Mouse (Mus musculus): Measurements from ENCODE around the gene Ppp1r9a. TPM values are rescaled to one million over a fixed set of nuclear protein-coding genes. Genes with fewer than 3 reads are reported as not detected.
A peak's percentile ranks its signal among the peaks of the same experiment; 100 is the strongest.

Ppp1r9a gene
- total RNA-seq, 2 experiments from 2014 or later: 171 TPM

DNA sequence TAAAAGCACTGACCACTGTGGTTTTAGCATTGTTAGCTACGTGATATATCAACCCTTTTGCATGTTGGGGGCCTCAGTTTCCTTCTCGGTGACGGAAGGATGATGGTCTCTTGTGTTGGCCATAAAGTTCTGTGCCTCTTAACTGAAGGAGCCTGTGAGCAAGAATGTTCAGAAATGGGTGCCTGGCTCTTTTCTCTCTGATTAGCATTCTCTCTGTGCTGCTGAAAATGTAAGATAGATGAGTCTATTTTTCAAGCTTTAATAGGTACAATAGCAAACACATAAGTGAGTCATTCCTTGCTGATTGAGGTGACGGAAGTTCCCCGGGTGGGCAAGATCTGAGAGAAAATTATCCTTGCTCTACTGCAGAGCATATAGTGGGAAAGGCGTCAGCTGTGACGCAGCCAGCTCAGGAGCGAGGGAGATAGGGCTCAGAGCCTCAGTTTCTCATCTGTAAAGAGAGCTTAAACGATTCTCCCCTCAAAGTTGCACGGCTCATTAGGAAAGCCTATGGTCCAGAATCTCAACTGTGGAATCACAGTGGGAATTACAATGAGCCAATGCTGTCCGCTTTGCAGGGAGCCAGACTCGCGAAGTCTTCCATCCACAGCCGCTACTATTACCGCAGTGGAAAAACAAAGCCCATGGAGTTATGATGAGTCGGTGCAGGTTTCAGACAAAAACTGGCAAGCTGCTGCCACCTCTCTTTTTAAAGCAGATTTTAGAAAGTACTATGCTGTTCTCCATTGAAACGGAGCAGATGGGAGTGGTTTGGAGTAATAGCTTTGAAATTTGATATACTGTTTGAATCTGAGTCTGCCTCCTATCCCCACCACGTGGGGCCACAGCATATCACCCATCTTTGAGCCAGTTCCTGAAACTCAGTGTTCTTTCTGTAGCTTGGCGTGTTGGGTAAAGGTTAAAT is 275.5 kb downstream of the Ppp1r9a start:
- TF ChIP-seq CTCF (conservative IDR thresholded peaks at IDR 0.05): peak; percentile 49
- no peak overlapping the region for H3K27ac ChIP-seq
- peak overlapping the region; percentile 48 for H3K4me3 ChIP-seq
- peak; percentile 11 to 19 for DNase-seq (ENCODE audit: low spot score in 2 of 2)

DNA sequence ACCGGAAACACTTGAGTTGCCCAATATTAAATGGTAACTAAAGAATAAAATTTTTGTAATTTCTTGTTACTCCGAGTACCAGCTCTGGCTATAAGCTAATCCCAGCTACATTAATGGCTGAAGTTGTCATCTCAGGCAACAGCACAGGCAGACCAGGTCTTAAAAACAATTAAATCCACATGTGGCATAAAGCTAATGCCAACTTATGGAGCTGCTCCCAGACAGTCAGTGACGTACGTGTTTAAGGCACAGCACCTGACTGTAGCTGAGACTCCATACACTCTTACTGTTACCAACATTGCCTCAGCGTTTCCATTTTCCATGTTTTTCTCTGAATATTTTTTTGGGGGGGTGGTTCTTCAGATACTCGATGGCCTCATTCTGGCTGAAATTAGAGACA is 276.5 kb downstream of the Ppp1r9a start:
- DNase-seq (ENCODE audit: low spot score in 2 of 2): no peak
- Histone ChIP-seq H3K4me3 (no peak overlapping the region), H3K27ac (no peak overlapping the region)
- TF ChIP-seq CTCF (conservative IDR thresholded peaks at IDR 0.05): no peak

DNA sequence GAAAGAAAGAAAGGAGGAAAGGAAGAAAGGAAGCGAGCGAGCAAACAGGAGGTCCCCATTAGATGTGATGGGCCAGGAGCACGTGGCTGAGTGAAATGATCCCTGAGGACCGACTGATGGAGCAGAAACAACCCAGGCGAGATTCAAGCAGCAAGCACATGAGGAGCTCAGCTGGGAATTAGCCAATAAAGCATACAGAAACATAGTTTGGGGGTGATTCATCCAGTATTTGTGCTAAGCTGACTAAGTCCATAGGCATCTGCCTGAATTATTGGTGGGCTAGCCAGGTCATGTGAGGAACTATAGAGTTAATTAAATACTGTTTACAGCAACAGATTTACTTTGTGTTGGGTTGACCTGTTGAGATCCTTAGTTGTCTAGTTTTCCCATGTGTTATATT is 277.9 kb downstream of the Ppp1r9a start:
- TF ChIP-seq CTCF (conservative IDR thresholded peaks at IDR 0.05): no peak
- no peak overlapping the region for H3K4me3 ChIP-seq
- H3K27ac ChIP-seq: no peak overlapping the region
- no peak for DNase-seq (ENCODE audit: low spot score in 2 of 2)

DNA sequence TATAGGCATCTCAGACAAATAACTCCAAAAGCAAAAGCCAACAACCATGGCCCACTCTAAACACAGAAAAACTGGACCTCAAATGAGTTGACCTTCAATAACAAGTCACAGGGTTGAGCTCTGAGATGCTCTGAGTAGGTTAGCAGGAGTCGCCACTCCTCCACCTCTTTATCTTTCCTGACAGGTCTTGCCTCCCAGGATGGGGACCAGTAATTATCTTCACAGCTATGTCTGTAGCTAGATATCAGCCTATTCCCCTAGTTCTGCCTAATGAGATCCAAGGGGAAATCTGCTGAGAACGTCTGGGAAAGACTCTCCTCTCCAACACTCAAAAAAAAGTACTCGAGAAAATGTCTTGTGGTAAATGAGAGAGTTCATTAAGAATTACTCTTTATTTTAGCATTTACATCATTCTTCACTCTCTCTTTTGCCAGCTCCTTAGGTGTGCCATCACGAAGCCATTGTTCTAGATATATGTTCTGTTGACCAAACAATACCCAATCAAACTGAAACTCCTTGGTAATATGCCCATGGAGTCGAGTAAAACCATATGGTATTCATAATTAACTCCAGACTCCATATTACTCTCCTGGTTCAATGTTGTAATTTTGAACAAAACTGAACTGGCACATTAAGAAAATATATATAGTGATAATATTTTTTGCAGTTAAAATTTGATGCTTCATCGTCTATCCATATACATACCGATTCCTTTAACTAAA is 283.7 kb downstream of the Ppp1r9a start:
- no peak overlapping the region for H3K27ac ChIP-seq
- TF ChIP-seq CTCF (conservative IDR thresholded peaks at IDR 0.05): no peak
- H3K4me3 ChIP-seq: no peak overlapping the region
- no peak for DNase-seq (ENCODE audit: low spot score in 2 of 2)

DNA sequence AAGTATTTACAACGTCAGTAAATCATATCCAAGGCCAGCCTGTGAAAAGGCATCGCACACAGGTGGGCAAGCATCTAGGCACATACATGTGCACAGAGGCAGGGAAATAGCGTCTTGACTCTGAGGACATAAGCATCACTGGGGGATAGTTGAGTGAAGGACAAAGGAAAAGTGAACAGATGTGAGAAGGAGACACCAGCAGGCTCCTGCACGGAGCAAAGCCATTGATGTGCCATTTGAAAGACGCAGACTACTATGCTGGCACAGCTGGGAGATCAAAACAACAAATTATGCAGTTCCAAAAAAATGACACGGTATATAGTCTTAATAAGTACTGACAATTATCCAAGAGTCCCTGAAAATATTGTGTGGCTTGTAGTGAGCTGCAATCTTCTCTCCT is 284.9 kb downstream of the Ppp1r9a start:
- Histone ChIP-seq H3K27ac (no peak overlapping the region), H3K4me3 (no peak overlapping the region)
- no peak for TF ChIP-seq CTCF (conservative IDR thresholded peaks at IDR 0.05)
- no peak for DNase-seq (ENCODE audit: low spot score in 2 of 2)

DNA sequence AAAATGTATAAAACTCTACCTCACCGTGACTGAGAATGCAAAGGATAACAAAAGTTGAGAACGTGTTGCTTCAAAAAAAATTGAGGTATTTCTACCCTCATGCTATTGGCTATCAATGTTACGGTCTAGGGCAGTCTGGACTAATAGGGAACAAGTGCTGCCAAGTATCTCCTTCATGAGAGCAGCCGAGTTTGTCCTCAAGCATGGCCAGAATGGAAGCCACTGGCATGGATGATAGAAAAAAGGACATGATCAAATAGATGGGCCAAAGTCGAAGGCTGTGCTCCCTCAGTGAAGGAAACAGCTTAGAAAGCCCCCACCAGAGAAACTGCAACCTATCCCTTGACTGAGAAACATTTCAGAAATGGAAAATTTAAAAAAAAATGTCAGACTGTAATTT is 285.3 kb downstream of the Ppp1r9a start:
- no peak for DNase-seq (ENCODE audit: low spot score in 2 of 2)
- Histone ChIP-seq H3K27ac (no peak overlapping the region), H3K4me3 (no peak overlapping the region)
- TF ChIP-seq CTCF (conservative IDR thresholded peaks at IDR 0.05): no peak

DNA sequence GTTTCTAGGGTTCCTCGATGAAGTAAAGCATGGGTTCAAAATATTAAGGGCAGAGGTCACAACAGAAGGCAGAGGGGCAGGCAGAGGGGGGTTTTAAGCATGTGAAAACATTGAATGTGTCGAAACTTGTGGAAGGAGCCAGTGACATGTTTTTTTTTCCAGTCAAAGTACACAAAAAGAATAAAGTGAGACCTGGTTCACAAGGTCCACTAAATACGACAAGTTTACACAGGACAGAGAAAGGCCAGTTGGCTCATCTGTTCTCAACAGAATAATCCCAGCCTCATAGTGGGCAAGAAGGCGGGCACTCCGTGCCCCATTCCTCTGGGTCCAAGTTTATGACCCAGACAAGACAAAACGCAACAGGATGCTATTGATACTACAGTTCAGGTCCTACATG is 286.2 kb downstream of the Ppp1r9a start:
- Histone ChIP-seq H3K4me3 (no peak overlapping the region), H3K27ac (no peak overlapping the region)
- no peak for DNase-seq (ENCODE audit: low spot score in 2 of 2)
- no peak for TF ChIP-seq CTCF (conservative IDR thresholded peaks at IDR 0.05)

DNA sequence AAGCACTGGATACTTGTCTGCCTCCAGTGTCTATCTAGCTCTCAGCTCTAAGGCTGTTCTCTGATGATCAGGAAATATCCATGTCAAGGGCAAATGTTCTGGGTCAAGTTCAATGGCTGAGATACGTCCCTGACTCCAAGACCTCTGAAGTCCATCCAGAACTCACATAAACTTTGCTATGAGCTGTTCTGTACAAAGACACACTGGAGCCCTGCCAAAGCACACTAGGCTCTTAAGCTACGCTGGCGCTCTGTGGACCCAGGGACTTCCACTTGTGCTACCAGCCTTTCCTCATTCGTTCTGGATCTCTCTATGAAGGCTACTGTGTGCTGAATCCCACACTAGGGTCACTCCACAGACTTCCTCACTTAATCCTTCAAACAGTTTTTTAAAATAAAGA is 286.8 kb downstream of the Ppp1r9a start:
- DNase-seq (ENCODE audit: low spot score in 2 of 2): no peak
- H3K4me3 ChIP-seq: no peak overlapping the region
- no peak overlapping the region for H3K27ac ChIP-seq
- no peak for TF ChIP-seq CTCF (conservative IDR thresholded peaks at IDR 0.05)

DNA sequence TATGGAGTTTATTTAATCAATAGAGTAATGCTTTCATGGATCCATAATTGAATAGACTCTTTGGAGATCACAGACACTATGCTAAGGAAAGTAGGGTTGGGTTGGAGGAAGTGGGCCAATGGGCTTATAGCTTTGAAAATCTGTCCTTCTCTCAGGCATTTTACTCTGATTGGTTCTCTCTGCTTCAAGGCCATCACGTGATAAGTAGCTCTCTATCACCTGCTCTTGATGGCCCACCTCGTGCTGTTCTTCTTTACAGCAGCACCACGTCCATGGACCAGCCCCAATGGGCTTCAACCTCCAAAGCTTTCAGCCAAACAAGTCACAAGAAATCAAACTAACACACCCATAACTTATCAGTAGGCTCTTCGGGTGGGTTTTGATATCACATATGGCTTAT is 288.0 kb downstream of the Ppp1r9a start:
- no peak for TF ChIP-seq CTCF (conservative IDR thresholded peaks at IDR 0.05)
- H3K27ac ChIP-seq: no peak overlapping the region
- DNase-seq (ENCODE audit: low spot score in 2 of 2): no peak
- no peak overlapping the region for H3K4me3 ChIP-seq

DNA sequence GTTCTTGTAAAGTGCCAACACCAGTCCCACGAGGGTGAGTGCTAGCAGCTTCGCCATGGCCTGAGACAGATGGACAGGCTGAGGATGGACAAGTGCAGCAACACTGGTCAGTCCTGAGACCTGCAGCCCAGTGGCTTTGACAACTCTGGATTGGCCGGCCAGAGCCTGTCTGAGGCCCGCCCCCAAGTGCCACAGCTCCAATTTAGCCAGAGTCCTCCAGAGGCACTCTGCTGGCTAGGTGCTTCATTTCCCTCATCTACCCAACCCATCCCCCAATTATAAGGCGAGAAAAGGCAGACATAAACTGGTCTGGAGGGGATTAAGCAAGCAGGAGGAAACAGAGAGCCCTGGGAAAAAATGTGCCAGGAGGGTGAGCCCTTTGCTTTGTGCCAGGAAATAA is 291.0 kb downstream of the Ppp1r9a start, which contains the start of gene Pon1:
Gene Pon1, minus strand, starts transcription at position 254 of the 400 bp plus-strand sequence.
- Histone ChIP-seq H3K4me3 (no peak within 1 kb of the TSS), H3K27ac (no peak within 1 kb of the TSS)
- no peak for TF ChIP-seq CTCF (conservative IDR thresholded peaks at IDR 0.05)
- no peak for DNase-seq (ENCODE audit: low spot score in 2 of 2)

DNA sequence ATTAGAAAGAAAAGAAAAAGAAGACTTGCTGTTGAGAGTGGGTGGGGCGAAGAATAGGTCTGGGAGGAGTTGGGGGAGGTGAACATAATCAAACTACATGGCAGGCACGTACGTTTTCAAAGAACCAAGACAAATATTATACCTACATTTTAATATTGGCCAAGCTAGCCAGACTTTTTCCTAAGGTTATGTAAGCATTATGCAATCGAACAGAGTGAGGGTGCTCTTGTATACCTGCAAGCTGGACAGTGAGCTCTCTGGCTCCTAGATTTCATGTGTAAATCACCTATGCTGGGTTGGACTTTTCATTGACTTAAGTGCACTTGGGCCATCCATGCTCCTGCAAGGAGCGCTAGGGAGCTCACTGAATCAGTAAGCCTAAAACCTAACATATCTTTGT is 295.9 kb downstream of the Ppp1r9a start:
- no peak for TF ChIP-seq CTCF (conservative IDR thresholded peaks at IDR 0.05)
- H3K27ac ChIP-seq: no peak overlapping the region
- no peak overlapping the region for H3K4me3 ChIP-seq
- DNase-seq (ENCODE audit: low spot score in 2 of 2): no peak

DNA sequence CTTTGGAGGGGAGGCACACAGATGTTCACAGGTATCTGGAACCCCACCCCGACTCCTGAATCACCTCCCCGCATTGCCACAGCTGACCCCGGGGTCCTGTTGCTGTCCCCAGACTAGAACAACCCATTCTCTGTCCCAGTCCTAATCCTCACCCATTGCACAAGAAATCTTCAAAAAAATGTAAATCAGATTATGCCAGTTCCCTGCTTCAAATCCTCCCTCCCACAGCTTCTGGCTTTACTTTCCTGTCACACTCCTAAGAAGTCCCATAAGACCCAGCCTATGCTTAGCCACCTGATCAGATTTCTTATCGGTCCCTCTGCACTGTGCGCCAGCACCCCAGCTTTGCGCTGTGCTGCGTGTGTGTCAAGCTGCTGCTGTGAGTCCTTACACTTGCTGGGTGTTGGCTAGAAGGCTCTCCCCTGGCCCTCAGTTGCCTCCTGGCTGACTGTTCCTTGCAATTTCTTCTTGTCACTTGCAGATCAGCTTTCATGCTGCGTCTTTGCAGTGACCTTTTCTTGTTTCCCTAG is 296.7 kb downstream of the Ppp1r9a start:
- no peak for TF ChIP-seq CTCF (conservative IDR thresholded peaks at IDR 0.05)
- DNase-seq (ENCODE audit: low spot score in 2 of 2): no peak
- Histone ChIP-seq H3K27ac (no peak overlapping the region), H3K4me3 (no peak overlapping the region)

DNA sequence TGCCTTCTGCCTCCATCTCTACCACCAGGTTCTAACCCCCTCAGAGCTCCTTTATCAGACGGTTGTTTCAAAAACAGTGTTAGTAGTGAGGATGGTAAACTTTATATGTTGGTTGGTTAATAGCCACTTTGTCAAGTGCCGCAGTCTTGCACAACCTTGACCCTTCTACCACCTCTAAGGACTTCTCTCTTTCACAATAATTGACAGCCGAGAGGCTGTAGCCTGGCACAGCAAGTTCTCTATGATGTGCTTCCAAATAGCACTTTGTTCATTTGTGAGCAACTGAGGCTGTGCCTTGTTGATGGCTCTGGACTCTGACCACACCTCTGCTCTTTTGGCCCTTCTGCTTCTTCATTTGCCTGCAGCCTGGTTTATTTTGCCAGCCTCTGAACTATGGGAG is 297.2 kb downstream of the Ppp1r9a start:
- TF ChIP-seq CTCF (conservative IDR thresholded peaks at IDR 0.05): no peak
- Histone ChIP-seq H3K4me3 (no peak overlapping the region), H3K27ac (no peak overlapping the region)
- no peak for DNase-seq (ENCODE audit: low spot score in 2 of 2)
